In genomic region chr2:84519514-84520067, GRCm38 (mm10) we compare ENCODE assay signal across 11 mouse cellular contexts. TPM values are rescaled to one million over a fixed set of nuclear protein-coding genes. Genes with fewer than 3 reads are reported as not detected.
DNase-seq lines count a peak whose midpoint lies in the region; ATAC-seq and TF ChIP-seq lines count a peak whose summit lies in the region.
"Had no signal": no experiment of that assay in that cellular context is flagged by ENCODE, and none has a peak within 500 bp of the region (broad histone marks: within the 10 kb centered on the region; RNA-seq: fewer than 3 reads in every experiment).

No protein-coding gene starts in this region.

- no peak overlapping the region for H3K4me3 ChIP-seq in liver, adult 2 months (ENCODE audit: insufficient read depth, low read depth, low read length)
- H3K4me3 ChIP-seq in heart, embryonic 16.5 days (ENCODE audit: low read length) = no peak overlapping the region
- no peak overlapping the region for H3K4me3 ChIP-seq in limb, embryonic 13.5 days
- H3K4me3 ChIP-seq in stomach, postnatal 0 days (ENCODE audit: low read depth, low read length) = no peak overlapping the region

- no peak for TF ChIP-seq EP300 in stomach, postnatal 0 days (optimal IDR thresholded peaks at IDR 0.05)

- no peak for TF ChIP-seq CTCF in liver, adult 2 months (IDR thresholded peaks at IDR 0.05; ENCODE audit: low read depth, low read length)
- TF ChIP-seq CTCF in stomach, postnatal 0 days (IDR thresholded peaks at IDR 0.05; ENCODE audit: low read depth) = no peak

- peaks cover 4% of the 10 kb centered on the region; the same call in 1 of the 2 replicates for H3K4me1 ChIP-seq in liver, adult 2 months (ENCODE audit: control insufficient read depth, insufficient read depth, low read length)
- peaks cover 9% of the 10 kb centered on the region for H3K4me1 ChIP-seq in heart, embryonic 16.5 days (ENCODE audit: control insufficient read depth, insufficient read depth, low read length)
- no peaks in the 10 kb centered on the region for H3K4me1 ChIP-seq in limb, embryonic 13.5 days
- peaks cover 3% of the 10 kb centered on the region; the same call in 1 of the 2 replicates for H3K4me1 ChIP-seq in stomach, postnatal 0 days (replicated peaks; ENCODE audit: control insufficient read depth, insufficient read depth)

- H3K9me3 ChIP-seq in heart, embryonic 16.5 days (replicated peaks; ENCODE audit: control insufficient read depth, low read length) = no peaks in the 10 kb centered on the region
- H3K9me3 ChIP-seq in limb, embryonic 13.5 days = no peaks in the 10 kb centered on the region
- no peaks in the 10 kb centered on the region for H3K9me3 ChIP-seq in stomach, postnatal 0 days (ENCODE audit: control insufficient read depth, low read length)

- no peak for TF ChIP-seq POLR2A in liver, adult 2 months (IDR thresholded peaks at IDR 0.05; ENCODE audit: extremely low read depth, insufficient read depth, low read length)

- H3K27me3 ChIP-seq in liver, adult 2 months (ENCODE audit: control insufficient read depth, insufficient read depth, low read length) = no peaks in the 10 kb centered on the region
- H3K27me3 ChIP-seq in heart, embryonic 16.5 days (ENCODE audit: control insufficient read depth, insufficient read depth, low read length) = no peaks in the 10 kb centered on the region
- no peaks in the 10 kb centered on the region for H3K27me3 ChIP-seq in limb, embryonic 13.5 days
- no peaks in the 10 kb centered on the region for H3K27me3 ChIP-seq in stomach, postnatal 0 days (ENCODE audit: control insufficient read depth, insufficient read depth, low read length)

- 14% methylated on average over 12 of the region's 12 CpGs for WGBS in liver, adult 2 months
- WGBS in heart, embryonic 16.5 days = 15% methylated on average over 12 of the region's 12 CpGs
- 65% methylated on average over 12 of the region's 12 CpGs for WGBS in limb, embryonic 13.5 days
- WGBS in stomach, postnatal 0 days = 17% methylated on average over 12 of the region's 12 CpGs

- peak overlapping the region; percentile 47 for H3K4me2 ChIP-seq in heart, embryonic 16.5 days (ENCODE audit: low read depth, low read length)
- H3K4me2 ChIP-seq in limb, embryonic 13.5 days (replicated peaks) = no peak overlapping the region
- H3K4me2 ChIP-seq in stomach, postnatal 0 days (replicated peaks; ENCODE audit: low read depth) = peak overlapping the region; percentile 30

- no peak overlapping the region for H3K9ac ChIP-seq in liver, adult 2 months (ENCODE audit: low read depth, low read length)
- peak overlapping the region; percentile 21 for H3K9ac ChIP-seq in heart, embryonic 16.5 days (ENCODE audit: low read length)
- H3K9ac ChIP-seq in limb, embryonic 13.5 days = no peak overlapping the region
- no peak overlapping the region for H3K9ac ChIP-seq in stomach, postnatal 0 days (ENCODE audit: low read length)

- peak; percentile 88 for DNase-seq in liver, adult 2 months (ENCODE audit: extremely low read depth, low read depth, low spot score)
- DNase-seq in liver = no peak
- peak; percentile 80 for DNase-seq in stomach, postnatal 0 days (ENCODE audit: low spot score)
- no peak for DNase-seq in neural tube, embryonic 10.5 days (ENCODE audit: extremely low spot score, low spot score)
- DNase-seq in right cerebral cortex, postnatal 4 days = no peak
- DNase-seq: cerebellum, adult 9-10 months; spleen, adult 18-20 months had no signal

- H3K27ac ChIP-seq in liver, adult 2 months (replicated peaks; ENCODE audit: insufficient read depth, low read depth, low read length) = no peak overlapping the region
- peak overlapping the region; percentile 71 for H3K27ac ChIP-seq in heart, embryonic 16.5 days (ENCODE audit: low read length)
- peak overlapping the region; percentile 48; the same call in 1 of the 2 replicates for H3K27ac ChIP-seq in limb, embryonic 13.5 days
- H3K27ac ChIP-seq in stomach, postnatal 0 days (replicated peaks) = peak overlapping the region; percentile 88
- H3K27ac ChIP-seq: macrophage had no signal

- H3K36me3 ChIP-seq in liver, adult 2 months (ENCODE audit: control insufficient read depth, insufficient read depth, low read length) = no peaks in the 10 kb centered on the region
- H3K36me3 ChIP-seq in heart, embryonic 16.5 days (ENCODE audit: control insufficient read depth, insufficient read depth) = no peaks in the 10 kb centered on the region
- H3K36me3 ChIP-seq in limb, embryonic 13.5 days = no peaks in the 10 kb centered on the region
- no peaks in the 10 kb centered on the region for H3K36me3 ChIP-seq in stomach, postnatal 0 days (ENCODE audit: control insufficient read depth, insufficient read depth, low read length)

- no peaks in the 10 kb centered on the region for H3K79me2 ChIP-seq in liver, adult 2 months (ENCODE audit: control insufficient read depth, insufficient read depth, low read length)

- peak; percentile 81 for ATAC-seq in heart, embryonic 16.5 days (replicated peaks; ENCODE audit: extremely low read depth, insufficient read depth, low FRiP score)
- ATAC-seq in limb, embryonic 13.5 days (ENCODE audit: low FRiP score, low read depth) = no peak
- ATAC-seq in stomach, postnatal 0 days (ENCODE audit: low FRiP score, low TSS enrichment) = peak; percentile 94
- no peak for ATAC-seq in erythroblast, adult 5-6 weeks (replicated peaks; ENCODE audit: low FRiP score, poor library complexity, severe bottlenecking)

RNA-seq across cellular contexts. Expression of gene Tfpi, which starts 43.0 kb away (rescaled TPM):
- total RNA-seq in liver, adult 2 months (2014; rRNA removed) = 6.6 and 9.6 TPM in 2 replicates
- polyA plus RNA-seq in liver, adult 2 months (2012; rRNA removed) = 0.91 and 1.2 TPM in 2 replicates
- 71.5 and 82.3 TPM in 2 replicates for polyA plus RNA-seq in heart, embryonic 16.5 days (2015; fragmentation: Nextera tagmentation; extraction: Ambion mirVana)
- polyA plus RNA-seq in limb, embryonic 13.5 days (2015; fragmentation: Nextera tagmentation; extraction: Ambion mirVana) = 25.7 and 28.2 TPM in 2 replicates
- polyA plus RNA-seq in stomach, postnatal 0 days (2015; fragmentation: Nextera tagmentation; extraction: Ambion mirVana) = 22.8 and 23.4 TPM in 2 replicates
- total RNA-seq in erythroblast, adult 5-6 weeks (2015; ENCODE audit: low replicate concordance) = 2.3 and 2.7 TPM in 2 replicates
- 6.1 and 6.9 TPM in 2 replicates for total RNA-seq in erythroblast, adult 5-6 weeks (2017; ENCODE audit: low replicate concordance)

Comparison
In these comparisons a context has a peak if more than half of its experiments do, and no peak if none do; other contexts are left out.
1. DNase-seq: peak in liver, adult 2 months (single experiment) and stomach, postnatal 0 days (single experiment); none in liver (single experiment), neural tube, embryonic 10.5 days (single experiment) and right cerebral cortex, postnatal 4 days (single experiment).
2. ATAC-seq: peak in heart, embryonic 16.5 days (single experiment) and stomach, postnatal 0 days (single experiment); none in limb, embryonic 13.5 days (single experiment) and erythroblast, adult 5-6 weeks (single experiment).
3. RNA of gene Tfpi, which starts 43.0 kb away (polyA plus RNA-seq): 71.5 to 82.3 TPM in heart, embryonic 16.5 days, 25.7 to 28.2 TPM in limb, embryonic 13.5 days and 22.8 to 23.4 TPM in stomach, postnatal 0 days; 0.91 to 1.2 TPM in liver, adult 2 months; every median in the first group is over 10 times any median in the second.